Mouse (Mus musculus): ENCODE results near the gene Zfp13. TPM values are rescaled to one million over a fixed set of nuclear protein-coding genes. Genes with fewer than 3 reads are reported as not detected.

Gene Zfp13
- polyA plus RNA-seq, 1 experiment from 2014 or later: 17.1 TPM

- Histone ChIP-seq H3K27ac (replicated peaks; ENCODE audit: low read depth, low read length) (no peak overlapping the region), H3K27me3 (ENCODE audit: control insufficient read depth, insufficient read depth, low read length) (no peaks in the 10 kb centered on the region), H3K4me2 (ENCODE audit: low read depth, low read length) (peak overlapping the region; percentile 69; the same call in 1 of the 2 replicates), H3K9ac (replicated peaks; ENCODE audit: low read length) (peak overlapping the region; percentile 86; the same call in 1 of the 2 replicates), H3K9me3 (replicated peaks; ENCODE audit: control insufficient read depth, low read length) (no peaks in the 10 kb centered on the region), H3K36me3 (replicated peaks; ENCODE audit: control insufficient read depth, insufficient read depth, low read depth, low read length) (0 out of 2 replicates have a peak, but pooled peaks cover 2% of the 10 kb centered on the region), H3K4me3 (ENCODE audit: low read depth, low read length) (peak overlapping the region; percentile 60; the same call in 1 of the 2 replicates), H3K4me1 (ENCODE audit: control insufficient read depth, insufficient read depth, low read length) (no peaks in the 10 kb centered on the region)
- ATAC-seq (replicated peaks; ENCODE audit: insufficient number of reproducible peaks, low FRiP score, low TSS enrichment, low read depth) (no peak), DNase-seq (ENCODE audit: low spot score) (no peak)
- WGBS: 79% methylated on average over 8 of the region's 8 CpGs
Observed at GRCm38 (mm10) chr17:23584786-23585185, 14.5 kb downstream of the Zfp13 start.

GRCm38 (mm10) chr17:23575951-23576552 is 23.2 kb downstream of the Zfp13 start:
- DNase-seq (ENCODE audit: low spot score) (no peak), ATAC-seq (replicated peaks; ENCODE audit: insufficient number of reproducible peaks, low FRiP score, low TSS enrichment, low read depth) (0 out of 2 replicates have a peak, but pooled peaks have one; percentile 29)
- Histone ChIP-seq H3K9ac (replicated peaks; ENCODE audit: low read length) (no peak overlapping the region), H3K9me3 (replicated peaks; ENCODE audit: control insufficient read depth, low read length) (no peaks in the 10 kb centered on the region), H3K4me1 (ENCODE audit: control insufficient read depth, insufficient read depth, low read length) (no peaks in the 10 kb centered on the region), H3K36me3 (replicated peaks; ENCODE audit: control insufficient read depth, insufficient read depth, low read depth, low read length) (peaks cover 15% of the 10 kb centered on the region), H3K27ac (replicated peaks; ENCODE audit: low read depth, low read length) (no peak overlapping the region), H3K4me2 (ENCODE audit: low read depth, low read length) (no peak overlapping the region), H3K27me3 (ENCODE audit: control insufficient read depth, insufficient read depth, low read length) (no peaks in the 10 kb centered on the region), H3K4me3 (ENCODE audit: low read depth, low read length) (no peak overlapping the region)
- 93% methylated on average over 38 of the region's 38 CpGs for WGBS

- Histone ChIP-seq H3K4me3 (ENCODE audit: low read depth, low read length) (no peak overlapping the region), H3K27me3 (ENCODE audit: control insufficient read depth, insufficient read depth, low read length) (no peaks in the 10 kb centered on the region), H3K9me3 (replicated peaks; ENCODE audit: control insufficient read depth, low read length) (no peaks in the 10 kb centered on the region), H3K4me2 (ENCODE audit: low read depth, low read length) (no peak overlapping the region), H3K27ac (replicated peaks; ENCODE audit: low read depth, low read length) (no peak overlapping the region), H3K4me1 (ENCODE audit: control insufficient read depth, insufficient read depth, low read length) (no peaks in the 10 kb centered on the region), H3K36me3 (replicated peaks; ENCODE audit: control insufficient read depth, insufficient read depth, low read depth, low read length) (peaks cover 13% of the 10 kb centered on the region), H3K9ac (replicated peaks; ENCODE audit: low read length) (no peak overlapping the region)
- ATAC-seq (replicated peaks; ENCODE audit: insufficient number of reproducible peaks, low FRiP score, low TSS enrichment, low read depth): no peak
- 90% methylated on average over 8 of the region's 8 CpGs for WGBS
- DNase-seq (ENCODE audit: low spot score): no peak
Observed at GRCm38 (mm10) chr17:23574130-23574529, 25.2 kb downstream of the Zfp13 start.

- Histone ChIP-seq H3K27me3 (ENCODE audit: control insufficient read depth, insufficient read depth, low read length) (no peaks in the 10 kb centered on the region), H3K36me3 (replicated peaks; ENCODE audit: control insufficient read depth, insufficient read depth, low read depth, low read length) (peaks cover 13% of the 10 kb centered on the region), H3K4me2 (ENCODE audit: low read depth, low read length) (no peak overlapping the region), H3K9ac (replicated peaks; ENCODE audit: low read length) (no peak overlapping the region), H3K4me1 (ENCODE audit: control insufficient read depth, insufficient read depth, low read length) (no peaks in the 10 kb centered on the region), H3K4me3 (ENCODE audit: low read depth, low read length) (no peak overlapping the region), H3K9me3 (replicated peaks; ENCODE audit: control insufficient read depth, low read length) (no peaks in the 10 kb centered on the region), H3K27ac (replicated peaks; ENCODE audit: low read depth, low read length) (no peak overlapping the region)
- no peak for DNase-seq (ENCODE audit: low spot score)
- ATAC-seq (replicated peaks; ENCODE audit: insufficient number of reproducible peaks, low FRiP score, low TSS enrichment, low read depth): no peak
- 76% methylated on average over 6 of the region's 6 CpGs for WGBS
Observed at GRCm38 (mm10) chr17:23572059-23572458, 27.2 kb downstream of the Zfp13 start.

- ATAC-seq (replicated peaks; ENCODE audit: insufficient number of reproducible peaks, low FRiP score, low TSS enrichment, low read depth) (no peak), DNase-seq (ENCODE audit: low spot score) (peak; percentile 17)
- H3K27ac ChIP-seq (replicated peaks; ENCODE audit: low read depth, low read length): no peak overlapping the region
- H3K4me2 ChIP-seq (ENCODE audit: low read depth, low read length): no peak overlapping the region
- H3K36me3 ChIP-seq (replicated peaks; ENCODE audit: control insufficient read depth, insufficient read depth, low read depth, low read length): peaks cover 9% of the 10 kb centered on the region
- no peak overlapping the region for H3K4me3 ChIP-seq (ENCODE audit: low read depth, low read length)
- H3K9ac ChIP-seq (replicated peaks; ENCODE audit: low read length): no peak overlapping the region
- no peaks in the 10 kb centered on the region for H3K4me1 ChIP-seq (ENCODE audit: control insufficient read depth, insufficient read depth, low read length)
- H3K9me3 ChIP-seq (replicated peaks; ENCODE audit: control insufficient read depth, low read length): no peaks in the 10 kb centered on the region
- no peaks in the 10 kb centered on the region for H3K27me3 ChIP-seq (ENCODE audit: control insufficient read depth, insufficient read depth, low read length)
- WGBS: 24% methylated on average over 5 of the region's 5 CpGs
Observed at GRCm38 (mm10) chr17:23571084-23571483, 28.2 kb downstream of the Zfp13 start.

- no peak overlapping the region for H3K4me3 ChIP-seq (ENCODE audit: low read depth, low read length)
- no peak overlapping the region for H3K9ac ChIP-seq (replicated peaks; ENCODE audit: low read length)
- H3K27me3 ChIP-seq (ENCODE audit: control insufficient read depth, insufficient read depth, low read length): no peaks in the 10 kb centered on the region
- no peak overlapping the region for H3K27ac ChIP-seq (replicated peaks; ENCODE audit: low read depth, low read length)
- H3K4me1 ChIP-seq (ENCODE audit: control insufficient read depth, insufficient read depth, low read length): no peaks in the 10 kb centered on the region
- 42% methylated on average over 6 of the region's 6 CpGs for WGBS
- DNase-seq (ENCODE audit: low spot score): no peak
- no peak overlapping the region for H3K4me2 ChIP-seq (ENCODE audit: low read depth, low read length)
- no peaks in the 10 kb centered on the region for H3K9me3 ChIP-seq (replicated peaks; ENCODE audit: control insufficient read depth, low read length)
- ATAC-seq (replicated peaks; ENCODE audit: insufficient number of reproducible peaks, low FRiP score, low TSS enrichment, low read depth): no peak
- peaks cover 3% of the 10 kb centered on the region for H3K36me3 ChIP-seq (replicated peaks; ENCODE audit: control insufficient read depth, insufficient read depth, low read depth, low read length)
Observed at GRCm38 (mm10) chr17:23570017-23570416, 29.3 kb downstream of the Zfp13 start.

GRCm38 (mm10) chr17:23568370-23568769 is 30.9 kb downstream of the Zfp13 start:
- Histone ChIP-seq H3K9me3 (replicated peaks; ENCODE audit: control insufficient read depth, low read length) (no peaks in the 10 kb centered on the region), H3K36me3 (replicated peaks; ENCODE audit: control insufficient read depth, insufficient read depth, low read depth, low read length) (no peaks in the 10 kb centered on the region), H3K27me3 (ENCODE audit: control insufficient read depth, insufficient read depth, low read length) (no peaks in the 10 kb centered on the region), H3K9ac (replicated peaks; ENCODE audit: low read length) (no peak overlapping the region), H3K4me3 (ENCODE audit: low read depth, low read length) (no peak overlapping the region), H3K4me2 (ENCODE audit: low read depth, low read length) (no peak overlapping the region), H3K4me1 (ENCODE audit: control insufficient read depth, insufficient read depth, low read length) (no peaks in the 10 kb centered on the region), H3K27ac (replicated peaks; ENCODE audit: low read depth, low read length) (no peak overlapping the region)
- ATAC-seq (replicated peaks; ENCODE audit: insufficient number of reproducible peaks, low FRiP score, low TSS enrichment, low read depth) (no peak), DNase-seq (ENCODE audit: low spot score) (no peak)
- WGBS: 42% methylated on average over 5 of the region's 5 CpGs

GRCm38 (mm10) chr17:23566787-23567186 is 32.5 kb downstream of the Zfp13 start:
- Histone ChIP-seq H3K27ac (replicated peaks; ENCODE audit: low read depth, low read length) (no peak overlapping the region), H3K4me3 (ENCODE audit: low read depth, low read length) (no peak overlapping the region), H3K9ac (replicated peaks; ENCODE audit: low read length) (no peak overlapping the region), H3K9me3 (replicated peaks; ENCODE audit: control insufficient read depth, low read length) (no peaks in the 10 kb centered on the region), H3K36me3 (replicated peaks; ENCODE audit: control insufficient read depth, insufficient read depth, low read depth, low read length) (no peaks in the 10 kb centered on the region), H3K4me2 (ENCODE audit: low read depth, low read length) (no peak overlapping the region), H3K4me1 (ENCODE audit: control insufficient read depth, insufficient read depth, low read length) (no peaks in the 10 kb centered on the region), H3K27me3 (ENCODE audit: control insufficient read depth, insufficient read depth, low read length) (no peaks in the 10 kb centered on the region)
- DNase-seq (ENCODE audit: low spot score) (no peak), ATAC-seq (replicated peaks; ENCODE audit: insufficient number of reproducible peaks, low FRiP score, low TSS enrichment, low read depth) (no peak)
- 50% methylated on average over 5 of the region's 5 CpGs for WGBS
